Mouse (Mus musculus): ENCODE results near the gene Thsd7b. TPM values are rescaled to one million over a fixed set of nuclear protein-coding genes. Genes with fewer than 3 reads are reported as not detected.
"Not testable (repeated sequence)": the region's sequence is repeated elsewhere in the genome, so short reads cannot be mapped to it uniquely, and the experiment has no call there.

Gene Thsd7b
- total RNA-seq, 1 experiment = 0.18 TPM

- Histone ChIP-seq H3K36me3 (ENCODE audit: control insufficient read depth, insufficient read depth, low read length, poor library complexity, severe bottlenecking) (no peaks in the 10 kb centered on the region), H3K27ac (ENCODE audit: insufficient read depth, low read depth, low read length, poor library complexity, severe bottlenecking) (no peak overlapping the region), H3K4me1 (ENCODE audit: control insufficient read depth in 2 of 2, insufficient read depth in 2 of 2, low read length in 2 of 2, poor library complexity in 1 of 2) (no peaks in the 10 kb centered on the region), H3K4me3 (ENCODE audit: insufficient read depth in 1 of 2, low read depth in 1 of 2, low read length in 2 of 2, poor library complexity in 1 of 2, severe bottlenecking in 1 of 2) (no peak overlapping the region), H3K9ac (ENCODE audit: insufficient read depth, low read depth, low read length, poor library complexity, severe bottlenecking) (no peak overlapping the region), H3K9me3 (ENCODE audit: control insufficient read depth, insufficient read depth, low read depth, low read length) (no peaks in the 10 kb centered on the region)
- in situ Hi-C loops (cut with MboI; ENCODE audit: low sequenced_read_pairs in 2 of 2, unreplicated experiment in 2 of 2) = no loop called here
- no peak for TF ChIP-seq CHD2 (IDR thresholded peaks at IDR 0.05; ENCODE audit: low read depth, low read length)
- TF ChIP-seq MAFK (IDR thresholded peaks at IDR 0.05; ENCODE audit: insufficient read depth, low read depth, low read length) = no peak
- TF ChIP-seq ZNF384 (IDR thresholded peaks at IDR 0.05; ENCODE audit: low read depth, low read length) = no peak
- TF ChIP-seq ZC3H11A (IDR thresholded peaks at IDR 0.05; ENCODE audit: borderline replicate concordance, low read depth, low read length) = no peak
- DNase-seq (ENCODE audit: low read depth, low spot score) = no peak
These were observed 362.0 kb downstream of the Thsd7b start for GRCm38 (mm10) chr1:129635146-129635545.

- H3K9ac ChIP-seq (ENCODE audit: insufficient read depth, low read depth, low read length, poor library complexity, severe bottlenecking) = no peak overlapping the region
- no peak for TF ChIP-seq MAFK (IDR thresholded peaks at IDR 0.05; ENCODE audit: insufficient read depth, low read depth, low read length)
- TF ChIP-seq HCFC1 (IDR thresholded peaks at IDR 0.05; ENCODE audit: borderline replicate concordance, insufficient read depth, low read length) = no peak
- no peak for TF ChIP-seq ZC3H11A (IDR thresholded peaks at IDR 0.05; ENCODE audit: borderline replicate concordance, low read depth, low read length)
- TF ChIP-seq ZNF384 (IDR thresholded peaks at IDR 0.05; ENCODE audit: low read depth, low read length) = no peak
- TF ChIP-seq CHD2 (IDR thresholded peaks at IDR 0.05; ENCODE audit: low read depth, low read length) = no peak
- H3K4me3 ChIP-seq (ENCODE audit: insufficient read depth in 1 of 2, low read depth in 1 of 2, low read length in 2 of 2, poor library complexity in 1 of 2, severe bottlenecking in 1 of 2) = no peak overlapping the region
- H3K9me3 ChIP-seq (ENCODE audit: control insufficient read depth, insufficient read depth, low read depth, low read length) = no peaks in the 10 kb centered on the region
- H3K36me3 ChIP-seq (ENCODE audit: control insufficient read depth, insufficient read depth, low read length, poor library complexity, severe bottlenecking) = no peaks in the 10 kb centered on the region
- no peak overlapping the region for H3K27ac ChIP-seq (ENCODE audit: insufficient read depth, low read depth, low read length, poor library complexity, severe bottlenecking)
- in situ Hi-C loops (cut with MboI; ENCODE audit: low sequenced_read_pairs in 2 of 2, unreplicated experiment in 2 of 2) = no loop called here
- no peak for DNase-seq (ENCODE audit: low read depth, low spot score)
- no peaks in the 10 kb centered on the region for H3K4me1 ChIP-seq (ENCODE audit: control insufficient read depth in 2 of 2, insufficient read depth in 2 of 2, low read length in 2 of 2, poor library complexity in 1 of 2)
These were observed 371.3 kb downstream of the Thsd7b start for GRCm38 (mm10) chr1:129644252-129644861.

- H3K4me3 ChIP-seq (ENCODE audit: insufficient read depth in 1 of 2, low read depth in 1 of 2, low read length in 2 of 2, poor library complexity in 1 of 2, severe bottlenecking in 1 of 2); H3K9ac ChIP-seq (ENCODE audit: insufficient read depth, low read depth, low read length, poor library complexity, severe bottlenecking); H3K9me3 ChIP-seq (ENCODE audit: control insufficient read depth, insufficient read depth, low read depth, low read length); in situ Hi-C loops (cut with MboI; ENCODE audit: low sequenced_read_pairs in 2 of 2, unreplicated experiment in 2 of 2); DNase-seq (ENCODE audit: low read depth, low spot score); H3K4me1 ChIP-seq (ENCODE audit: control insufficient read depth in 2 of 2, insufficient read depth in 2 of 2, low read length in 2 of 2, poor library complexity in 1 of 2); H3K27ac ChIP-seq (ENCODE audit: insufficient read depth, low read depth, low read length, poor library complexity, severe bottlenecking); H3K36me3 ChIP-seq (ENCODE audit: control insufficient read depth, insufficient read depth, low read length, poor library complexity, severe bottlenecking): not testable (repeated sequence)
These were observed 378.3 kb downstream of the Thsd7b start for GRCm38 (mm10) chr1:129651448-129651847.

GRCm38 (mm10) chr1:129658045-129658444 is 384.9 kb downstream of the Thsd7b start:
- Histone ChIP-seq H3K27ac (ENCODE audit: insufficient read depth, low read depth, low read length, poor library complexity, severe bottlenecking) (no peak overlapping the region), H3K9me3 (ENCODE audit: control insufficient read depth, insufficient read depth, low read depth, low read length) (no peaks in the 10 kb centered on the region), H3K9ac (ENCODE audit: insufficient read depth, low read depth, low read length, poor library complexity, severe bottlenecking) (no peak overlapping the region), H3K4me3 (ENCODE audit: insufficient read depth in 1 of 2, low read depth in 1 of 2, low read length in 2 of 2, poor library complexity in 1 of 2, severe bottlenecking in 1 of 2) (no peak overlapping the region), H3K36me3 (ENCODE audit: control insufficient read depth, insufficient read depth, low read length, poor library complexity, severe bottlenecking) (no peaks in the 10 kb centered on the region), H3K4me1 (ENCODE audit: control insufficient read depth in 2 of 2, insufficient read depth in 2 of 2, low read length in 2 of 2, poor library complexity in 1 of 2) (no peaks in the 10 kb centered on the region)
- TF ChIP-seq CHD2 (IDR thresholded peaks at IDR 0.05; ENCODE audit: low read depth, low read length) = no peak
- TF ChIP-seq ZNF384 (IDR thresholded peaks at IDR 0.05; ENCODE audit: low read depth, low read length) = no peak
- TF ChIP-seq MAFK (IDR thresholded peaks at IDR 0.05; ENCODE audit: insufficient read depth, low read depth, low read length) = no peak
- no peak for TF ChIP-seq HCFC1 (IDR thresholded peaks at IDR 0.05; ENCODE audit: borderline replicate concordance, insufficient read depth, low read length)
- TF ChIP-seq ZC3H11A (IDR thresholded peaks at IDR 0.05; ENCODE audit: borderline replicate concordance, low read depth, low read length) = no peak
- no peak for DNase-seq (ENCODE audit: low read depth, low spot score)
- in situ Hi-C loops (cut with MboI; ENCODE audit: low sequenced_read_pairs in 2 of 2, unreplicated experiment in 2 of 2) = no loop called here

- Histone ChIP-seq H3K9ac (ENCODE audit: insufficient read depth, low read depth, low read length, poor library complexity, severe bottlenecking) (no peak overlapping the region), H3K4me3 (ENCODE audit: insufficient read depth in 1 of 2, low read depth in 1 of 2, low read length in 2 of 2, poor library complexity in 1 of 2, severe bottlenecking in 1 of 2) (no peak overlapping the region), H3K27ac (ENCODE audit: insufficient read depth, low read depth, low read length, poor library complexity, severe bottlenecking) (no peak overlapping the region), H3K4me1 (ENCODE audit: control insufficient read depth in 2 of 2, insufficient read depth in 2 of 2, low read length in 2 of 2, poor library complexity in 1 of 2) (no peaks in the 10 kb centered on the region), H3K36me3 (ENCODE audit: control insufficient read depth, insufficient read depth, low read length, poor library complexity, severe bottlenecking) (no peaks in the 10 kb centered on the region), H3K9me3 (ENCODE audit: control insufficient read depth, insufficient read depth, low read depth, low read length) (no peaks in the 10 kb centered on the region)
- DNase-seq (ENCODE audit: low read depth, low spot score) = no peak
- in situ Hi-C loops (cut with MboI; ENCODE audit: low sequenced_read_pairs in 2 of 2, unreplicated experiment in 2 of 2) = no loop called here
- no peak for TF ChIP-seq ZC3H11A (IDR thresholded peaks at IDR 0.05; ENCODE audit: borderline replicate concordance, low read depth, low read length)
These were observed 402.8 kb downstream of the Thsd7b start for GRCm38 (mm10) chr1:129675878-129676277.

All from ES-E14 (cell line).